Mouse (Mus musculus) layer of hippocampus, postnatal 10 days (tissue): ENCODE measurements around the gene Fads3. TPM values are rescaled to one million over a fixed set of nuclear protein-coding genes. Genes with fewer than 3 reads are reported as not detected.

Experiments
- DNase-seq, 2 experiments: peaks; one replicate each; pipeline ENCODE4 v3.0.0; 2021; ENCODE audit warnings: low spot score in 2 of 2
- total RNA-seq, 2 experiments: library from RNA; stranded (reverse); gene quantifications; 2 replicates each; pipeline ENCODE4 v1.2.3; 2021

Fads3 gene
- total RNA-seq, 2 experiments from 2014 or later, result 49.1 to 54.6 TPM

GRCm38 (mm10) chr19:10107051-10107611 lies 65.8 kb downstream of the Fads3 start:
- no peak for DNase-seq

DNA sequence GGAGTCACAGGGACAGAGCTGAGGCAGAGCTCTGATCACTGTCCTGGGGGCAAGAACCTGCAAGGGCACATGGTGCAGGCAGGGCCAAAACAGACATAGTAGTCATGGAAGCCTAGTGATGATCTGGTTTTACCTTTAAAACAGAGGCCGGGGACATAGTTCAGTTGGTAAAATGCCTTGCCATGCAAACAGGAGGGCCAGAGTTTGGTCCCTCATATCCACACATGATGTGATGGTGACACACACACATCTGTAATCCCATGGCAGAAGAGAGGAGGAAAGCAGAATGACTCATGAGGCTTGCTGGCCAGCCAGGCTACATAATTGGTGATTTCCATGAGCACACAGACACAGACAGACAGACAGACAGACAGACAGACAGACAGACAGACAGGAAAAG lies 66.8 kb downstream of the Fads3 start:
- DNase-seq, result no peak

DNA sequence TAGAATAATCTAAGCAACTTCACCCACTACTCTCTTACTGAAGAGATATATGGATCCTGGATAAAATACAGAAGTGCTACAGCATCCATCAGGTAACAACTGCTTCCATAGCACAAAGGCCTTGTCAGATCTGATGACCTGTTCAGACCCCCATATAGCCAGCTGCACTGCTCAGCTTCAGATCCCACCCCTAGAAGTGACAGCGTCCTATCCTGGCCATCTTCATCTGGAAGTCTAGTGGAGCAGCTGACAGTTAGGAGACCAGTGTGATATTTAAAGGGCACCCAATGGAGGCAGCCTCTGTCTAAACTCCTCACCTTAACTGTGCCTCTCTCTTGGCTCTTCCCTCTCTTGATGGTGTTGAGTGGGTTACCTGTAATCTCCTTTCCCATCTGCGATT lies 67.3 kb downstream of the Fads3 start:
- no peak for DNase-seq

Other genes with a start within 250 kb of the Fads3 start
- gene Scgb2a2, start 194.0 kb upstream of the Fads3 start, total RNA-seq, result not detected
- 10 to 100 TPM; 16.1 to 25.7 TPM for gene Incenp, start 142.0 kb upstream of the Fads3 start, total RNA-seq
- gene Fth1, start 61.0 kb upstream of the Fads3 start, total RNA-seq, result 1,000 to 10,000 TPM; 2,066 to 2,109 TPM
- gene Best1, start 39.9 kb upstream of the Fads3 start, total RNA-seq, result 1 to 10 TPM; 1.9 to 3.0 TPM
- gene Rab3il1, start 39.9 kb upstream of the Fads3 start, total RNA-seq, result 10 to 100 TPM; 13.9 to 14.5 TPM
- gene Fads2, start 60.2 kb downstream of the Fads3 start, total RNA-seq, result 100 to 1,000 TPM; 276 to 282 TPM
- gene Fads1, start 141.3 kb downstream of the Fads3 start, total RNA-seq, result 100 to 1,000 TPM; 180 to 185 TPM
- gene Tmem258, start 162.4 kb downstream of the Fads3 start, total RNA-seq, result 100 to 1,000 TPM in 1 of 2 experiments, 10 to 100 TPM in 1; 90.7 to 113 TPM
- gene Fen1, start 162.6 kb downstream of the Fads3 start, total RNA-seq, result 10 to 100 TPM; 10.4 to 12.5 TPM
- gene Myrf, start 199.2 kb downstream of the Fads3 start, total RNA-seq, result 1 to 10 TPM; 8.0 to 9.5 TPM